Mouse (Mus musculus) left cerebral cortex, postnatal 10 days (tissue): ENCODE results near the gene Tiam2. TPM values are rescaled to one million over a fixed set of nuclear protein-coding genes. Genes with fewer than 3 reads are reported as not detected.

Experiments used
- DNase-seq, 2 experiments: peaks; one replicate each; pipeline ENCODE4 v3.0.0; 2021 to 2022; ENCODE audit warnings: low spot score in 2 of 2, mixed read lengths in 1 of 2; ENCODE audit errors: extremely low spot score in 1 of 2
- intact Hi-C: fragments of 180-260 bp; cut with DNase I; formaldehyde crosslinking; loops from one replicate; pipeline ENCODE4 v1.15.1; 2025
- total RNA-seq, 2 experiments: library from RNA; stranded (reverse); gene quantifications; 2 replicates each; pipeline ENCODE4 v1.2.3; 2021

Gene Tiam2
- total RNA-seq = 10 to 100 TPM; 60.8 to 61.2 TPM

GRCm38 (mm10) chr17:3326148-3326902, at the start of gene Tiam2:
Tiam2 (plus strand) TSS chr17:3326573.
- peak in 1 of 2 experiments; percentile 50 for DNase-seq
- intact Hi-C loops = no loop called here

- no peak for DNase-seq
- intact Hi-C loops = loop anchor here (10.0 kb wide), 1 partner anchor 234 kb away; no protein-coding TSS in a partner anchor
Measured at GRCm38 (mm10) chr17:3280321-3280720, 46.1 kb upstream of the Tiam2 start.

GRCm38 (mm10) chr17:3281939-3282338, 44.4 kb upstream of the Tiam2 start:
- intact Hi-C loops = loop anchor here (10.0 kb wide), 1 partner anchor 233 kb away; no protein-coding TSS in a partner anchor
- no peak for DNase-seq

- DNase-seq = peak; percentile 37 to 66
- intact Hi-C loops = loop anchor here (5.0 to 10.0 kb wide), 2 partner anchors 162 to 230 kb away; no protein-coding TSS in a partner anchor
Measured at GRCm38 (mm10) chr17:3285030-3285671, 41.2 kb upstream of the Tiam2 start.

- DNase-seq = no peak
- intact Hi-C loops = loop anchor here (5.0 to 10.0 kb wide), 2 partner anchors 161 to 229 kb away; no protein-coding TSS in a partner anchor
Measured at GRCm38 (mm10) chr17:3286123-3286825, 40.1 kb upstream of the Tiam2 start.

GRCm38 (mm10) chr17:3288341-3288740, 38.0 kb upstream of the Tiam2 start:
- peak; percentile 55 to 63 for DNase-seq
- intact Hi-C loops = loop anchor here (5.0 to 10.0 kb wide), 2 partner anchors 159 to 226 kb away; no protein-coding TSS in a partner anchor

GRCm38 (mm10) chr17:3295097-3295496, 31.3 kb upstream of the Tiam2 start:
- intact Hi-C loops = no loop called here

GRCm38 (mm10) chr17:3299487-3299886, 26.9 kb upstream of the Tiam2 start:
- intact Hi-C loops = no loop called here
- no peak for DNase-seq

More at GRCm38 (mm10) chr17:3295097-3295496, 31.3 kb upstream of the Tiam2 start:
- DNase-seq = no peak

GRCm38 (mm10) chr17:3305926-3306325, 20.4 kb upstream of the Tiam2 start:
- intact Hi-C loops = no loop called here
- peak in 1 of 2 experiments; percentile 40 for DNase-seq

GRCm38 (mm10) chr17:3313711-3314624, 12.4 kb upstream of the Tiam2 start:
- peak; percentile 45 to 85 for DNase-seq
- intact Hi-C loops = no loop called here

- no peak for DNase-seq
- intact Hi-C loops = no loop called here
Measured at GRCm38 (mm10) chr17:3314625-3315020, 11.8 kb upstream of the Tiam2 start.

GRCm38 (mm10) chr17:3315581-3315980, 10.8 kb upstream of the Tiam2 start:
- no peak for DNase-seq
- intact Hi-C loops = no loop called here

- intact Hi-C loops = no loop called here
- peak in 1 of 2 experiments; percentile 22 for DNase-seq
Measured at GRCm38 (mm10) chr17:3326903-3327279, 518 bp downstream of the Tiam2 start.

- intact Hi-C loops = no loop called here
- peak in 1 of 2 experiments; percentile 8 for DNase-seq
Measured at GRCm38 (mm10) chr17:3327335-3327734, 962 bp downstream of the Tiam2 start.

- intact Hi-C loops = no loop called here
- DNase-seq = no peak
Measured at GRCm38 (mm10) chr17:3328820-3329219, 2.4 kb downstream of the Tiam2 start.

- no peak for DNase-seq
- intact Hi-C loops = no loop called here
Measured at GRCm38 (mm10) chr17:3329429-3329828, 3.1 kb downstream of the Tiam2 start.

GRCm38 (mm10) chr17:3331721-3332461, 5.5 kb downstream of the Tiam2 start:
- intact Hi-C loops = no loop called here
- DNase-seq = peak; percentile 56 to 66
